Comparison of ENCODE assay signal across 7 mouse cellular contexts in genomic region chr14:100284119-100284860, GRCm38 (mm10). TPM values are rescaled to one million over a fixed set of nuclear protein-coding genes. Genes with fewer than 3 reads are reported as not detected.
DNase-seq lines count a peak whose midpoint lies in the region; ATAC-seq and TF ChIP-seq lines count a peak whose summit lies in the region.

Klf12 (minus strand) TSS chr14:100284679.

- peak; percentile 88 for DNase-seq in kidney, postnatal 0 days (ENCODE audit: low spot score)
- DNase-seq in liver, adult 2 months (ENCODE audit: extremely low read depth, low read depth, low spot score): peak; percentile 59
- peak; percentile 25 to 71 for DNase-seq in spleen, postnatal 4 days (ENCODE audit: low spot score in 2 of 2)

- peak; percentile 64; the same call in 1 of the 2 replicates for ATAC-seq in heart, embryonic 13.5 days (ENCODE audit: extremely low read depth, insufficient number of reproducible peaks, low FRiP score, low TSS enrichment)
- ATAC-seq in kidney, postnatal 0 days (replicated peaks; ENCODE audit: low FRiP score, low read depth): peak; percentile 74

- H3K9me3 ChIP-seq in heart, embryonic 13.5 days: no peaks in the 10 kb centered on the region
- no peaks in the 10 kb centered on the region for H3K9me3 ChIP-seq in kidney, postnatal 0 days (replicated peaks; ENCODE audit: low read length)

- WGBS in bone marrow, adult 2 months: under 1% methylated on average over 38 of the region's 40 CpGs
- under 1% methylated on average over 26 of the region's 40 CpGs for WGBS in heart, embryonic 13.5 days
- 0% methylated on average over 36 of the region's 40 CpGs for WGBS in kidney, postnatal 0 days
- under 1% methylated on average over 38 of the region's 40 CpGs for WGBS in liver, adult 2 months

- H3K27me3 ChIP-seq in heart, embryonic 13.5 days (replicated peaks): 0 out of 2 replicates have a peak, but pooled peaks cover 2% of the 10 kb centered on the region
- H3K27me3 ChIP-seq in kidney, postnatal 0 days (ENCODE audit: insufficient read depth, low read length): no peaks in the 10 kb centered on the region
- H3K27me3 ChIP-seq in liver, adult 2 months (ENCODE audit: control insufficient read depth, insufficient read depth, low read length): no peaks in the 10 kb centered on the region
- no peaks in the 10 kb centered on the region for H3K27me3 ChIP-seq in myocyte (ENCODE audit: control insufficient read depth, insufficient read depth, insufficient read length)

- H3K79me2 ChIP-seq in liver, adult 2 months (ENCODE audit: control insufficient read depth, insufficient read depth, low read length): peaks cover 12% of the 10 kb centered on the region
- peaks cover 13% of the 10 kb centered on the region for H3K79me2 ChIP-seq in myocyte (ENCODE audit: control insufficient read depth, insufficient read depth)

- H3ac ChIP-seq in myocyte (ENCODE audit: control insufficient read depth, insufficient read length): peak within 1 kb of the TSS; percentile 24

- H3K4me2 ChIP-seq in heart, embryonic 13.5 days: peak within 1 kb of the TSS; percentile 99
- H3K4me2 ChIP-seq in kidney, postnatal 0 days (ENCODE audit: low read length): peak within 1 kb of the TSS; percentile 99
- H3K4me2 ChIP-seq in myocyte (ENCODE audit: low read depth): peak within 1 kb of the TSS; percentile 87

- H3K4me3 ChIP-seq in bone marrow, adult 2 months (replicated peaks; ENCODE audit: control insufficient read depth, low read depth, low read length): peak within 1 kb of the TSS; percentile 57
- H3K4me3 ChIP-seq in embryonic fibroblast, embryonic 13.5 days (ENCODE audit: insufficient read depth, low read length): peak within 1 kb of the TSS; percentile 98
- H3K4me3 ChIP-seq in heart, embryonic 13.5 days: peak within 1 kb of the TSS; percentile 68
- H3K4me3 ChIP-seq in kidney, postnatal 0 days (replicated peaks; ENCODE audit: low read depth, low read length): peak within 1 kb of the TSS; percentile 66
- peak within 1 kb of the TSS; percentile 67 for H3K4me3 ChIP-seq in liver, adult 2 months (ENCODE audit: insufficient read depth, low read depth, low read length)
- peak within 1 kb of the TSS; percentile 84 for H3K4me3 ChIP-seq in myocyte

- peak within 1 kb of the TSS; percentile 83 for H3K9ac ChIP-seq in heart, embryonic 13.5 days
- H3K9ac ChIP-seq in kidney, postnatal 0 days (ENCODE audit: low read depth, low read length): peak within 1 kb of the TSS; percentile 68
- H3K9ac ChIP-seq in liver, adult 2 months (ENCODE audit: low read depth, low read length): peak within 1 kb of the TSS; percentile 68

- H3K4me1 ChIP-seq in bone marrow, adult 2 months (ENCODE audit: control insufficient read depth, insufficient read depth, low read length): no peaks in the 10 kb centered on the region; the same call in 1 of the 2 replicates
- H3K4me1 ChIP-seq in embryonic fibroblast, embryonic 13.5 days (ENCODE audit: control insufficient read depth, insufficient read depth, low read length): 0 out of 2 replicates have a peak, but pooled peaks cover 2% of the 10 kb centered on the region
- H3K4me1 ChIP-seq in heart, embryonic 13.5 days: peaks cover 22% of the 10 kb centered on the region
- H3K4me1 ChIP-seq in kidney, postnatal 0 days (replicated peaks; ENCODE audit: insufficient read depth, low read length): no peaks in the 10 kb centered on the region
- H3K4me1 ChIP-seq in liver, adult 2 months (ENCODE audit: control insufficient read depth, insufficient read depth, low read length): peaks cover 6% of the 10 kb centered on the region; the same call in 1 of the 2 replicates

- no peaks in the 10 kb centered on the region for H3K36me3 ChIP-seq in heart, embryonic 13.5 days
- H3K36me3 ChIP-seq in kidney, postnatal 0 days (ENCODE audit: insufficient read depth, low read length): no peaks in the 10 kb centered on the region
- H3K36me3 ChIP-seq in liver, adult 2 months (ENCODE audit: control insufficient read depth, insufficient read depth, low read length): no peaks in the 10 kb centered on the region
- H3K36me3 ChIP-seq in myocyte (ENCODE audit: control insufficient read depth, insufficient read depth): no peaks in the 10 kb centered on the region

- no peak for TF ChIP-seq CTCF in bone marrow, adult 2 months (IDR thresholded peaks at IDR 0.05; ENCODE audit: control insufficient read depth, insufficient read depth, low read length)
- TF ChIP-seq CTCF in embryonic fibroblast, embryonic 13.5 days (IDR thresholded peaks at IDR 0.05; ENCODE audit: borderline replicate concordance, insufficient read depth, low read length): no peak
- TF ChIP-seq CTCF in kidney, postnatal 0 days (IDR thresholded peaks at IDR 0.05; ENCODE audit: low read depth): no peak
- TF ChIP-seq CTCF in liver, adult 2 months (IDR thresholded peaks at IDR 0.05; ENCODE audit: low read depth, low read length): no peak

- no peak within 1 kb of the TSS; the same call in 1 of the 2 replicates for H3K27ac ChIP-seq in bone marrow, adult 2 months (ENCODE audit: control insufficient read depth, insufficient read depth, low read depth, low read length, poor library complexity)
- H3K27ac ChIP-seq in embryonic fibroblast, embryonic 13.5 days (ENCODE audit: insufficient read depth, low read length): peak within 1 kb of the TSS; percentile 5; the same call in 1 of the 2 replicates
- peak within 1 kb of the TSS; percentile 82 for H3K27ac ChIP-seq in heart, embryonic 13.5 days (replicated peaks)
- peak within 1 kb of the TSS; percentile 80 for H3K27ac ChIP-seq in kidney, postnatal 0 days
- H3K27ac ChIP-seq in liver, adult 2 months (replicated peaks; ENCODE audit: insufficient read depth, low read depth, low read length): peak within 1 kb of the TSS; percentile 95

- TF ChIP-seq POLR2A in bone marrow, adult 2 months (IDR thresholded peaks at IDR 0.05; ENCODE audit: borderline replicate concordance, control insufficient read depth, low read depth, low read length): no peak
- peak; percentile 66 for TF ChIP-seq POLR2A in embryonic fibroblast, embryonic 13.5 days (IDR thresholded peaks at IDR 0.05; ENCODE audit: low read depth, low read length)
- peak; percentile 27; the same call in 1 of the 2 replicates for TF ChIP-seq POLR2A in liver, adult 2 months (IDR thresholded peaks at IDR 0.05; ENCODE audit: extremely low read depth, insufficient read depth, low read length)
- TF ChIP-seq POLR2A in myocyte (IDR thresholded peaks at IDR 0.05; ENCODE audit: insufficient read length, low read depth): peak; percentile 60

TF ChIP-seq in myocyte, 11 proteins besides CTCF, POLR2A, EP300 and RAD21:
- no peak for TF ChIP-seq TCF3 (IDR thresholded peaks at IDR 0.05; ENCODE audit: insufficient read length, low read depth)
- TF ChIP-seq MAX (IDR thresholded peaks at IDR 0.05; ENCODE audit: low read depth): no peak
- TF ChIP-seq POLR2AphosphoS2 (IDR thresholded peaks at IDR 0.05; ENCODE audit: insufficient read length, low read depth): peak; percentile 62
- no peak for TF ChIP-seq E2F4 (IDR thresholded peaks at IDR 0.05; ENCODE audit: insufficient read depth)
- TF ChIP-seq SRF (IDR thresholded peaks at IDR 0.05; ENCODE audit: control insufficient read depth, insufficient read length, low read depth): no peak
- peak; percentile 81 for TF ChIP-seq USF1 (IDR thresholded peaks at IDR 0.05; ENCODE audit: low read depth)
- no peak for TF ChIP-seq TCF12 (IDR thresholded peaks at IDR 0.05; ENCODE audit: insufficient read depth, poor library complexity, severe bottlenecking)
- peak in 2 of 3 experiments; percentile 48 to 57 for TF ChIP-seq MYOD1 (IDR thresholded peaks at IDR 0.05; ENCODE audit: control insufficient read depth in 1 of 3, insufficient read length in 2 of 3, low read depth in 2 of 3)
- no peak for TF ChIP-seq CEBPB (IDR thresholded peaks at IDR 0.05; ENCODE audit: insufficient read depth, poor library complexity, severe bottlenecking)
- TF ChIP-seq REST (IDR thresholded peaks at IDR 0.05; ENCODE audit: insufficient read depth, insufficient read length): no peak
- TF ChIP-seq MYOG (IDR thresholded peaks at IDR 0.05; ENCODE audit: control insufficient read depth in 1 of 3, insufficient read depth in 1 of 3, insufficient read length in 2 of 3, low read depth in 2 of 3): peak in 2 of 3 experiments; percentile 59 to 75

RNA-seq across cellular contexts. Expression of gene Klf12, which starts in this region (rescaled TPM):
- not detected in 2 replicates for polyA plus RNA-seq in bone marrow, adult 2 months (2011; ENCODE audit: insufficient read depth, insufficient read length, low replicate concordance, missing spikeins)
- polyA plus RNA-seq in embryonic fibroblast, embryonic 13.5 days (2011; ENCODE audit: insufficient read length, low read depth, missing spikeins): 10.4 and 13.0 TPM in 2 replicates
- polyA plus RNA-seq in heart, embryonic 13.5 days (2015; fragmentation: Nextera tagmentation; extraction: Ambion mirVana): 4.9 and 5.5 TPM in 2 replicates
- polyA plus RNA-seq in kidney, postnatal 0 days (2015; fragmentation: Nextera tagmentation; extraction: Ambion mirVana): 6.5 and 7.0 TPM in 2 replicates
- 25.8 and 29.2 TPM in 2 replicates for total RNA-seq in liver, adult 2 months (2014; rRNA removed)
- polyA plus RNA-seq in liver, adult 2 months (2012; rRNA removed): 17.9 and 20.7 TPM in 2 replicates
- 1.4 TPM for polyA plus RNA-seq in myocyte (2012; fragmentation: generic; extraction: Trizol)
